Mouse (Mus musculus): Measurements from ENCODE around the gene Ly75. TPM values are rescaled to one million over a fixed set of nuclear protein-coding genes. Genes with fewer than 3 reads are reported as not detected.

Ly75 gene
- total and polyA plus RNA-seq, 3 experiments = 1.1 to 2.2 TPM; not detected in 1

- DNase-seq (ENCODE audit: low read depth, low spot score) = peak; percentile 87
- no peak overlapping the region for H3K4me3 ChIP-seq (ENCODE audit: control insufficient read depth in 1 of 2, insufficient read depth in 1 of 2, low read depth in 2 of 2, low read length in 2 of 2)
- no peak for TF ChIP-seq CHD1 (IDR thresholded peaks at IDR 0.05; ENCODE audit: low read depth, low read length)
- TF ChIP-seq BHLHE40 (IDR thresholded peaks at IDR 0.05; ENCODE audit: borderline replicate concordance, low read depth, low read length) = no peak
- no peak for TF ChIP-seq ETS1 (IDR thresholded peaks at IDR 0.05; ENCODE audit: low read depth, low read length)
- TF ChIP-seq HCFC1 (IDR thresholded peaks at IDR 0.05; ENCODE audit: low read depth, low read length) = no peak
- no peak for TF ChIP-seq USF2 (IDR thresholded peaks at IDR 0.05; ENCODE audit: borderline replicate concordance in 1 of 2, insufficient read depth in 1 of 2, low read depth in 1 of 2, low read length in 2 of 2)
- TF ChIP-seq ZNF384 (IDR thresholded peaks at IDR 0.05; ENCODE audit: low read depth, low read length) = no peak
- TF ChIP-seq ZMIZ1 (IDR thresholded peaks at IDR 0.05; ENCODE audit: low read depth, low read length) = no peak
- TF ChIP-seq SMC3 (IDR thresholded peaks at IDR 0.05; ENCODE audit: low read depth, low read length) = peak; percentile 97
- TF ChIP-seq GATA1 (IDR thresholded peaks at IDR 0.05; ENCODE audit: low read depth, low read length) = peak; percentile 91
- no peak for TF ChIP-seq JUND (IDR thresholded peaks at IDR 0.05; ENCODE audit: low read depth, low read length)
- no peak for TF ChIP-seq NRF1 (IDR thresholded peaks at IDR 0.05; ENCODE audit: insufficient read depth, low read depth, low read length, poor library complexity, severe bottlenecking)
- no peak for TF ChIP-seq USF1 (IDR thresholded peaks at IDR 0.05; ENCODE audit: low read depth, low read length)
- no peak for TF ChIP-seq UBTF (IDR thresholded peaks at IDR 0.05; ENCODE audit: borderline replicate concordance, insufficient read depth, low read depth, low read length)
- TF ChIP-seq TAL1 (IDR thresholded peaks at IDR 0.05; ENCODE audit: low read length) = no peak
- TF ChIP-seq MYC (IDR thresholded peaks at IDR 0.05; ENCODE audit: low read depth, low read length) = no peak
- TF ChIP-seq POLR2AphosphoS5 (IDR thresholded peaks at IDR 0.05; ENCODE audit: borderline replicate concordance, low read depth, low read length) = no peak
- TF ChIP-seq ZC3H11A (IDR thresholded peaks at IDR 0.05; ENCODE audit: low read depth, low read length) = peak; percentile 97
- no peak for TF ChIP-seq CHD2 (IDR thresholded peaks at IDR 0.05; ENCODE audit: low read length)
- no peak for TF ChIP-seq KAT2A (conservative IDR thresholded peaks at IDR 0.05; ENCODE audit: low read depth, low read length)
- TF ChIP-seq RCOR1 (IDR thresholded peaks at IDR 0.05; ENCODE audit: low read depth, low read length) = no peak
- TF ChIP-seq CTCF (IDR thresholded peaks at IDR 0.05 in 2 of 3, conservative IDR thresholded peaks at IDR 0.05 in 1 of 3; ENCODE audit: control insufficient read depth in 1 of 3, insufficient read depth in 1 of 3, low read depth in 2 of 3, low read length in 3 of 3, poor library complexity in 1 of 3, severe bottlenecking in 1 of 3) = peak; percentile 88 to 97 (median 89)
- no peak for TF ChIP-seq E2F4 (IDR thresholded peaks at IDR 0.05; ENCODE audit: borderline replicate concordance, low read depth, low read length)
- TF ChIP-seq NELFE (IDR thresholded peaks at IDR 0.05; ENCODE audit: low read depth, low read length) = no peak
- TF ChIP-seq POLR2AphosphoS2 (IDR thresholded peaks at IDR 0.05; ENCODE audit: low read length) = no peak
- no peak for TF ChIP-seq POLR2A (IDR thresholded peaks at IDR 0.05; ENCODE audit: control insufficient read depth in 1 of 2, insufficient read depth in 1 of 2, low read depth in 1 of 2, low read length in 2 of 2, poor library complexity in 1 of 2)
- no peak for TF ChIP-seq EP300 (IDR thresholded peaks at IDR 0.05; ENCODE audit: low read depth in 1 of 2, low read length in 2 of 2)
- TF ChIP-seq GABPA (IDR thresholded peaks at IDR 0.05; ENCODE audit: low read depth, low read length) = no peak
- TF ChIP-seq MXI1 (IDR thresholded peaks at IDR 0.05; ENCODE audit: low read depth, low read length) = no peak
- TF ChIP-seq RAD21 (IDR thresholded peaks at IDR 0.05; ENCODE audit: low read depth, low read length) = peak; percentile 99
- TF ChIP-seq MAZ (IDR thresholded peaks at IDR 0.05; ENCODE audit: low read depth, low read length) = no peak
- no peak for TF ChIP-seq ELF1 (IDR thresholded peaks at IDR 0.05; ENCODE audit: low read depth, low read length)
- no peak for TF ChIP-seq MEF2A (IDR thresholded peaks at IDR 0.05; ENCODE audit: extremely low read depth, insufficient replicate concordance, low read depth, low read length, poor library complexity, severe bottlenecking)
- TF ChIP-seq TBP (IDR thresholded peaks at IDR 0.05; ENCODE audit: low read depth, low read length) = no peak
- TF ChIP-seq MYB (IDR thresholded peaks at IDR 0.05; ENCODE audit: low read depth, low read length) = no peak
- no peak for TF ChIP-seq MAFK (IDR thresholded peaks at IDR 0.05; ENCODE audit: borderline replicate concordance, low read depth, low read length)
- TF ChIP-seq MAX (IDR thresholded peaks at IDR 0.05; ENCODE audit: low read length) = no peak
- TF ChIP-seq ZKSCAN1 (IDR thresholded peaks at IDR 0.05; ENCODE audit: low read depth, low read length) = no peak
- TF ChIP-seq TCF12 (IDR thresholded peaks at IDR 0.05; ENCODE audit: low read depth, low read length) = no peak
- 0 out of 2 replicates have a peak, but pooled peaks have one; percentile 48 for TF ChIP-seq SIN3A (IDR thresholded peaks at IDR 0.05; ENCODE audit: low read length)
- H3K27ac ChIP-seq (ENCODE audit: control insufficient read depth, low read depth, low read length) = no peak overlapping the region
- H3K79me2 ChIP-seq (ENCODE audit: control insufficient read depth, insufficient read depth, low read length, poor library complexity) = no peaks in the 10 kb centered on the region
- no peaks in the 10 kb centered on the region for H3K4me1 ChIP-seq (ENCODE audit: control insufficient read depth in 1 of 2, insufficient read depth in 2 of 2, low read length in 2 of 2)
- H3K9ac ChIP-seq (ENCODE audit: control insufficient read depth, low read depth, low read length, poor library complexity, severe bottlenecking) = no peak overlapping the region
- no peaks in the 10 kb centered on the region for H3K27me3 ChIP-seq (ENCODE audit: control insufficient read depth in 1 of 2, insufficient read depth in 2 of 2, low read length in 2 of 2)
- H3K9me3 ChIP-seq (replicated peaks; ENCODE audit: insufficient read depth, low read length) = no peaks in the 10 kb centered on the region
- no peaks in the 10 kb centered on the region for H3K36me3 ChIP-seq (ENCODE audit: control insufficient read depth in 1 of 2, insufficient read depth in 2 of 2, low read length in 2 of 2)
Measured at GRCm38 (mm10) chr2:60418075-60418474, 35.0 kb upstream of the Ly75 start.

Measured in MEL (cell line).